Mouse (Mus musculus) small intestine, adult 2 months (tissue): Measurements from ENCODE around the gene Aldh2. TPM values are rescaled to one million over a fixed set of nuclear protein-coding genes. Genes with fewer than 3 reads are reported as not detected.
"Not testable (repeated sequence)": the region's sequence is repeated elsewhere in the genome, so short reads cannot be mapped to it uniquely, and the experiment has no call there.

ENCODE experiments used
- H3K27ac ChIP-seq: fragments of 200-500 bp; 2 replicates; pipeline ENCODE4 v1.5.1; 2012; ENCODE audit warnings: low read depth, low read length, control low read depth, inconsistent platforms; ENCODE audit not compliant: insufficient read depth
- H3K27me3 ChIP-seq: fragments of 200-500 bp; 2 replicates; pipeline ENCODE4 v1.6.1; 2012; ENCODE audit warnings: mild to moderate bottlenecking, moderate library complexity, low read length, inconsistent platforms; ENCODE audit not compliant: control insufficient read depth, insufficient read depth
- H3K36me3 ChIP-seq: fragments of 200-500 bp; 2 replicates; pipeline ENCODE4 v1.6.1; 2012; ENCODE audit warnings: mild to moderate bottlenecking, low read length, control low read depth, inconsistent platforms; ENCODE audit not compliant: control insufficient read depth, insufficient read depth
- H3K4me1 ChIP-seq: fragments of 200-500 bp; 2 replicates; pipeline ENCODE4 v1.6.1; 2012; ENCODE audit warnings: low read length, inconsistent platforms, mixed read lengths; ENCODE audit not compliant: control insufficient read depth, insufficient read depth, insufficient read length
- H3K4me3 ChIP-seq: fragments of 200-500 bp; 2 replicates; pipeline ENCODE4 v1.5.1; 2012; ENCODE audit warnings: low read depth, mild to moderate bottlenecking, control low read depth, inconsistent platforms, low read length, moderate library complexity
- CTCF ChIP-seq: fragments of 200-500 bp; IDR thresholded peaks from 2 replicates; pipeline ENCODE4 v1.5.1; 2012; ENCODE audit warnings: low read depth, mild to moderate bottlenecking, control low read depth, inconsistent platforms, low read length, moderate library complexity, mixed read lengths; ENCODE audit not compliant: insufficient replicate concordance, insufficient read length; ENCODE audit errors: extremely low read depth
- POLR2A ChIP-seq: fragments of 200-500 bp; IDR thresholded peaks from 2 replicates; pipeline ENCODE4 v1.6.1; 2012; ENCODE audit warnings: low read depth, mild to moderate bottlenecking, control low read depth, inconsistent platforms, low read length, moderate library complexity
- WGBS: fragments of 180-500 bp; shearing (Covaris S2); methylation state at CpG from one replicate; pipeline ENCODE4 v1.1.7; 2018; 5-methylcytosine and 5-hydroxymethylcytosine counted together
- polyA plus RNA-seq: library from polyadenylated mRNA; depleted of rRNA; stranded (reverse); fragments of >200 nt; gene quantifications from 2 replicates; pipeline ENCODE4 v1.2.3, GENCODE M21; 2012; rRNA removed

Aldh2 gene
- polyA plus RNA-seq, 1 experiment, result 324 TPM

DNA sequence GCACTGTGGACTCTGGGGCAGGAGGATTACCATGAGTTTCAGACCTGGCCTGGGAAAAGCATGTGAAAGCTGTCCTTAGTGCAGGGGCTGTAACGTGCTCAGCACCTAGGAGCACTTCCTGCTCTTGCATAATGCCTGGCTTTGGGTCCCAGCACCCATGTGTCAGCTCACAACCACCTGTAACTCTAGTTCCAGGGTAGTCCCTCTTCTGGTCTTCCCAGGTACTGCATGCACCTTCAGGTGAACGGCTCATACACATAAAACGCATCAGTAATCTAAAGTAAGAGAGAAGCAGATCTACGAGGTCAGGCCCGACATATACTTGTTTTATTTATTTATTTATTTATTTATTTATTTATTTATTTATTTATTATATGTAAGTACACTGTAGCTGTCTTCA lies 59.1 kb downstream of the Aldh2 start:
- Histone ChIP-seq H3K27me3 (no peaks in the 10 kb centered on the region), H3K4me1 (no peaks in the 10 kb centered on the region), H3K4me3 (no peak overlapping the region), H3K36me3 (peaks cover 68% of the 10 kb centered on the region), H3K27ac (no peak overlapping the region)
- no peak for TF ChIP-seq POLR2A
- peak; percentile 39; the same call in 1 of the 2 replicates for TF ChIP-seq CTCF
- WGBS, result 90% methylated on average over 5 of the region's 5 CpGs

GRCm38 (mm10) chr5:121526961-121527360 lies 66.7 kb downstream of the Aldh2 start:
- Histone ChIP-seq H3K27me3 (no peaks in the 10 kb centered on the region), H3K36me3 (peaks cover 79% of the 10 kb centered on the region), H3K4me1 (no peaks in the 10 kb centered on the region), H3K27ac (no peak overlapping the region), H3K4me3 (no peak overlapping the region)
- WGBS, result 89% methylated on average over 8 of the region's 8 CpGs
- TF ChIP-seq CTCF, result no peak
- TF ChIP-seq POLR2A, result no peak

GRCm38 (mm10) chr5:121526526-121526925 lies 67.1 kb downstream of the Aldh2 start:
- TF ChIP-seq CTCF (no peak), POLR2A (no peak)
- no peaks in the 10 kb centered on the region for H3K27me3 ChIP-seq
- H3K27ac ChIP-seq, result no peak overlapping the region
- no peaks in the 10 kb centered on the region for H3K4me1 ChIP-seq
- WGBS, result 92% methylated on average over 7 of the region's 7 CpGs
- no peak overlapping the region for H3K4me3 ChIP-seq
- peaks cover 80% of the 10 kb centered on the region for H3K36me3 ChIP-seq

DNA sequence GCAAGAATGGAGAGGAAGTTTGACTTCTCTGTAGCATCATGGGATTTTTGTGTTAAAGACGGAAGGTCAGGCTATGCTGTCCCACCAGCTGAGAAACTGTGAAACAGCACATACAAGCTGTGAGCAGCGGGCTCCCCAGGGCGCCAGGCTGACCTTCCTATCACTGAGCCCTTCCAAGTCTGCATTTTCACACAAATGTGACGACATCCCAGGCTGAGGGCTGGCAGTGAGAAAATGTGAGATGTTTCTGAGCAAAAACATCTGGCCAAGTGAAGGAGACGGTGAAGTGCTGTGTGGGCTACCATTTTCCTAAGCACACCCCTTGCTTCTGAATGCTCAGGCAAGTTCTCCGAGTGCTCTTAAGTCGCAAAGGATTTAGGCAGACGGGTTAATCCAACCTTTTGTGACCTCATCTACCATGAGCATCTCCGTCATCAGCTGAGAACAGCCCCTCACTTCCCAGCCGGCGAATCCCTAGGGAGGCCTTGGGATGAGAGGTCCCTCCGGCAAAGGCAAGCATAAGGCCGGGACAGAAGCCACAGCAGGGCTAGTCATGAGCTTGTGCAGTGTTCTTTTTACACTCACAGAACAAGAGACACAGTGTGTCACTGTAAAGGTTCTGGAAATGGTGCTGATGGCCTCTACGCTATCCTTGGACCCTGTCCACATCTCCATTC lies 67.7 kb downstream of the Aldh2 start:
- peaks cover 80% of the 10 kb centered on the region for H3K36me3 ChIP-seq
- no peak overlapping the region for H3K27ac ChIP-seq
- 92% methylated on average over 14 of the region's 14 CpGs for WGBS
- H3K4me3 ChIP-seq, result no peak overlapping the region
- TF ChIP-seq POLR2A (no peak), CTCF (no peak)
- no peaks in the 10 kb centered on the region for H3K4me1 ChIP-seq
- no peaks in the 10 kb centered on the region for H3K27me3 ChIP-seq

- 82% methylated on average over 11 of the region's 17 CpGs for WGBS
- not testable (repeated sequence) for H3K27me3 ChIP-seq, H3K4me1 ChIP-seq, H3K4me3 ChIP-seq, H3K27ac ChIP-seq
- peaks cover 31% of the 10 kb centered on the region for H3K36me3 ChIP-seq
Measured at GRCm38 (mm10) chr5:121519758-121520157, 73.9 kb downstream of the Aldh2 start.

DNA sequence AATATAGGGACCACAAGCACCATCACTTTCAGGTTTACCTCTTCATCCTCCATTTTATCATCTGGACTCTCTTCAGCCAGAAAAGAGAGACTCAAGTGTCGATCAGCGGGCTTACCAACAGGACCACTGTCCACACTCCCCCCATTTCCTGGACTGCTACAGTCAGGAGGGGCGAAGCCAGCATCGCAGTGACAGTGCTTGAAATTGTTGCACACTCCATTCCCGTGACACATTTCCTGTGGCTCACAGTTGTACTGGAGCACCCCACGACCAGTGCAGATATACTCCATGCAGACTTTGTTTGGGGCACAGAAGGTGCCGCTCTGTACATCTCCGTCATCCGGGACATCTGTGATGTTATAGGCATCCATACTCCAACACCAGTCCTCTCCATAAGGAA lies 74.6 kb downstream of the Aldh2 start:
- Histone ChIP-seq H3K4me1 (no peaks in the 10 kb centered on the region), H3K27ac (no peak overlapping the region), H3K27me3 (no peaks in the 10 kb centered on the region), H3K36me3 (peaks cover 24% of the 10 kb centered on the region), H3K4me3 (no peak overlapping the region)
- no peak for TF ChIP-seq CTCF
- TF ChIP-seq POLR2A, result no peak
- 91% methylated on average over 9 of the region's 9 CpGs for WGBS

Other genes starting within 250 kb of the Aldh2 start
- 39.1 and 108 TPM in 2 replicates for gene Trafd1, start 208.2 kb downstream of the Aldh2 start, polyA plus RNA-seq
- 1.7 and 3.2 TPM in 2 replicates for gene Naa25, start 195.9 kb downstream of the Aldh2 start, polyA plus RNA-seq
- gene Tmem116, start 141.9 kb downstream of the Aldh2 start, polyA plus RNA-seq, result 0.70 and 7.2 TPM in 2 replicates
- gene Erp29, start 141.3 kb downstream of the Aldh2 start, polyA plus RNA-seq, result 24.5 and 35.6 TPM in 2 replicates
- not detected in 2 replicates for gene Adam1b, start 90.4 kb downstream of the Aldh2 start, polyA plus RNA-seq
- gene Adam1a, start 48.3 kb downstream of the Aldh2 start, polyA plus RNA-seq, result 1.9 and 3.7 TPM in 2 replicates
- gene Gm42878, start 48.3 kb downstream of the Aldh2 start, polyA plus RNA-seq, result not detected in 2 replicates
- gene Mapkapk5, start 47.9 kb downstream of the Aldh2 start, polyA plus RNA-seq, result 20.4 and 36.5 TPM in 2 replicates
- gene Acad12, start 25.1 kb upstream of the Aldh2 start, polyA plus RNA-seq, result 4.4 and 6.7 TPM in 2 replicates
- 3.4 and 4.1 TPM in 2 replicates for gene Acad10, start 66.7 kb upstream of the Aldh2 start, polyA plus RNA-seq
- gene Brap, start 66.7 kb upstream of the Aldh2 start, polyA plus RNA-seq, result 8.4 and 17.4 TPM in 2 replicates
- 68.5 and 108 TPM in 2 replicates for gene Atxn2, start 117.5 kb upstream of the Aldh2 start, polyA plus RNA-seq
- 62.5 and 88.1 TPM in 2 replicates for gene Sh2b3, start 243.8 kb upstream of the Aldh2 start, polyA plus RNA-seq